Mouse (Mus musculus): Measurements from ENCODE around the gene Phf21b.

- TF ChIP-seq CTCF (IDR thresholded peaks at IDR 0.05; ENCODE audit: insufficient read depth, low read depth, low read length) (no peak), POLR2A (IDR thresholded peaks at IDR 0.05; ENCODE audit: insufficient read depth, low read depth, low read length) (no peak)
Observed at GRCm38 (mm10) chr15:84823086-84823485, 32.8 kb downstream of the Phf21b start.

Measured in olfactory bulb, adult 2 months (tissue).